Mouse (Mus musculus) left cerebral cortex, postnatal 4 days (tissue): ENCODE measurements at regions not wholly inside any gene's neighbourhood (a gene's known extent, or its start where the extent isn't known, plus 50 kb on each side); places are given as distances from the start of the nearest gene placed in this dataset.
A peak's percentile ranks its signal among the peaks of the same experiment; 100 is the strongest.

Experiments used
- DNase-seq: peaks from one replicate; pipeline ENCODE4 v3.0.0-alpha.2; 2022
- intact Hi-C: fragments of 180-260 bp; cut with DNase I; formaldehyde crosslinking; loops from one replicate; pipeline ENCODE4 v1.15.1; 2025

GRCm38 (mm10) chr1:113247325-113247724 lies 1382.6 kb upstream of the Dsel start:
- intact Hi-C loops = no loop called here
- peak; percentile 17 for DNase-seq

DNA sequence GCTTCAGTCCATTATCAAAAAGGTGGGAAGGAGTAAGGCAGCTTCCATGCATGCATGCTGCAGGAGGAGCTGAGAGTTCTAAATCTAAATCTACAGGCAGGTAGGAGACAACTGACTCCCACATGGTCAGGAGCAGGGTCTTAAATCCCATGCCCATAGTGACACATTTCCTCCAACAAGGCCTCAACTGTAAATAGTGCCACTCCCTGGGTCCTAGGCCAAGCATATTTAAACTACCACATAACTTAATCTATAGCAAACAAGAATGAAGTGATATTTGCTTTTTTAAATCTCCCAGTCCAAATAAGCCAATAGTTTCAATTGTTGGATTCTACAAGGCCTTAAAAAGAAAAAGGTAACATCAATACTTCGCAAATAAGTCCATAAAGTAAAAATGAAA lies 1345.4 kb upstream of the Dsel start:
- DNase-seq = no peak
- intact Hi-C loops = no loop called here

DNA sequence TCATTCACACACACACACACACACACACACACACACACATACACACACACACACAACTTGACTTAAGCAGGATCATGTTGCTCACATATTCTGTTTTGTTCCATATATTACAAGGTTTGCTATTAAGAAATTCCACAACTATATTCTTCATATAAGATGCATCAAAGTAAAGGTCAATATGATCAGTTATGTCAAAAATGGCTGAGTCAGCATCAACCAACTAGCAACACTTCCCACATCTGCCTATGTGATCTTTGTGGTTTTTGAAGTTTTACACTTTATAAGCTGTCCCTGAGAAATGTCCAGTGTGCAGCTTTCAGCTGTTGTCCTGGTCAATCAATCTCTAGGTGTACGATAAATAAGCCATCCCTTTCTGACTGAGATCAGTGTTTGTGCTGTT lies 1339.3 kb upstream of the Dsel start:
- intact Hi-C loops = no loop called here
- no peak for DNase-seq

DNA sequence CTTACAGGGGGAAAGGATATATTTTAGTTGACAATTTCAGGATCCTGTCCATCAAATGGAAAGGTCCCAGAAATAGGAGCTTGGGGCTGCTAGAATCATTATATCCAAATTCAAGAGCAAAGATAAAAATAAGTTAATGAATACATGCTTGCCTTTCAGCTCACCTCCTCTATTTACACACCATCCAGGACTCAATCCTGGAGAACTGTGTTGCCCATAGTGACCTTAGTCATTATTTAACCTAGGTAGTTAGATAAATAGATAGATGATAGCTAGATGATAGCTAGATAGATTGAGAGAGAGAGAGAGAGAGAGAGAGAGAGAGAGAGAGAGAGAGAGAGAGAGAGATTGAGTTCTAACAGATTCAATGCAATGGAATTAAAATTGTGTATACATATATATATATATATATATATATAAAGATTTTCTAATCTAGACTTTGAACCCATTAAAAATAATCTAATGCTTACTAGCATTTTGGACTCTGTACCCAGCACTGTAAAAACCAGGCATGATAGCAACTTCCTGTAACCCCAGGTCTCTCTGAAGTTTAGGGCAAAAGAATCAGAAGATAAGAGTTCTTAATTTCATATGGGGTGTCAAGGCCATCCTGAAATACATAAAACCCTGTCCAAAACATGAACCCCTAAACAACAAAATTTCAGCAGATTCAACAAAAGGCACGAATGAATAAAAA lies 1329.5 kb upstream of the Dsel start:
- DNase-seq = no peak
- intact Hi-C loops = no loop called here

DNA sequence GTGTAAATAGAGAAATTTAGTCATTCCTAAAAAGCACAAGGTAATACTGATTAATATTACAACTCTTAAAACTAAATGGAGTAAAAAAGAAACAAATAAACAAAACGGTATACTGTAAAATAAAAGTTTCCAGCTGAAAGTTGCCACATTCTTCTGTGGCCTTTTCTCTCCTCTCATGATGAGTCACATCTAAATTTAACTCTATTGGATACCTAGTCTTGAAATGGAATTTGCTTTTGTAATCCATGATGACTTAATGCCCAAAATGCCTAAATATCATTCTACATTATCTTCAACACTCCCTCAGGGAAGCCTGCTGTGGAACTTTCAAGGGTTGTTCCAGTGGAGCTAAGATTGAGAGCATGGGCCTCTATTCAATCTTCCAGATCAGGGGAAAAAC lies 1298.5 kb upstream of the Dsel start:
- DNase-seq = no peak
- intact Hi-C loops = no loop called here
